In genomic region chr7:19258336-19258735, GRCm38 (mm10) we compare ENCODE assay signal across 18 mouse cellular contexts. TPM values are rescaled to one million over a fixed set of nuclear protein-coding genes. Genes with fewer than 3 reads are reported as not detected.
DNase-seq lines count a peak whose midpoint lies in the region; ATAC-seq and TF ChIP-seq lines count a peak whose summit lies in the region.
"Had no signal": no experiment of that assay in that cellular context is flagged by ENCODE, and none has a peak within 500 bp of the region (broad histone marks: within the 10 kb centered on the region; RNA-seq: fewer than 3 reads in every experiment).

No protein-coding gene starts in this region.

- 12% methylated on average over 3 of the region's 3 CpGs for WGBS in heart, adult 2 months

- peak; percentile 52 for DNase-seq in adrenal gland, postnatal 10 days
- DNase-seq in adrenal gland, postnatal 4 days (ENCODE audit: low spot score in 2 of 2) = no peak
- peak; percentile 25 to 52 for DNase-seq in heart, adult 2 months
- DNase-seq in heart, adult 11 months = no peak
- no peak for DNase-seq in testis, postnatal 14 days (ENCODE audit: low spot score)
- no peak for DNase-seq in natural killer cell, adult 2 months (ENCODE audit: low spot score in 2 of 2)
- DNase-seq: adrenal gland, postnatal 36 days; cerebellum, adult 11 months; kidney, adult 8-10 months; lung, postnatal 36 days; thymus, postnatal 36 days had no signal

- no peak overlapping the region; the same call in 1 of the 2 replicates for H3K27ac ChIP-seq in heart, adult 2 months
- peak overlapping the region; percentile 23; the same call in 1 of the 2 replicates for H3K27ac ChIP-seq in testis, adult 2 months (ENCODE audit: control insufficient read depth, insufficient read depth, low read depth, low read length)
- H3K27ac ChIP-seq: embryonic facial prominence, embryonic 10.5 days; midbrain, embryonic 12.5 days had no signal

- no peaks in the 10 kb centered on the region for H3K27me3 ChIP-seq in heart, adult 2 months (ENCODE audit: control insufficient read depth, insufficient read depth, low read length)
- H3K27me3 ChIP-seq in testis, adult 2 months (ENCODE audit: control insufficient read depth, insufficient read depth, low read length) = no peaks in the 10 kb centered on the region
- H3K27me3 ChIP-seq: midbrain, embryonic 12.5 days had no signal

- no peak overlapping the region for H3K4me3 ChIP-seq in heart, adult 2 months
- peak overlapping the region; percentile 88 for H3K4me3 ChIP-seq in testis, adult 2 months (ENCODE audit: control insufficient read depth, low read depth, low read length)
- H3K4me3 ChIP-seq: midbrain, embryonic 12.5 days had no signal

- TF ChIP-seq CTCF in heart, adult 2 months (IDR thresholded peaks at IDR 0.05) = no peak
- no peak for TF ChIP-seq CTCF in testis, adult 2 months (IDR thresholded peaks at IDR 0.05; ENCODE audit: control insufficient read depth, insufficient read depth, insufficient replicate concordance, low read depth, low read length)

- no peak overlapping the region for H3K9ac ChIP-seq in heart, adult 2 months (ENCODE audit: low read depth, low read length)
- H3K9ac ChIP-seq: midbrain, embryonic 12.5 days had no signal

- no peak for TF ChIP-seq EP300 in heart, adult 2 months (IDR thresholded peaks at IDR 0.05; ENCODE audit: insufficient read depth, low read depth, low read length)

- TF ChIP-seq POLR2A in heart, adult 2 months (IDR thresholded peaks at IDR 0.05; ENCODE audit: insufficient read depth, low read depth, low read length) = no peak
- no peak for TF ChIP-seq POLR2A in testis, adult 2 months (IDR thresholded peaks at IDR 0.05; ENCODE audit: control insufficient read depth, low read depth, low read length)

- intact Hi-C loops in heart, adult 2 months (cut with DNase I) = no loop called here

- no peaks in the 10 kb centered on the region for H3K79me2 ChIP-seq in heart, adult 2 months (replicated peaks; ENCODE audit: control insufficient read depth, insufficient read depth, low read length)

- ATAC-seq in megakaryocyte-erythroid progenitor cell, adult 5-6 weeks (replicated peaks; ENCODE audit: low FRiP score, low TSS enrichment, poor library complexity, severe bottlenecking) = no peak

- peaks cover 2% of the 10 kb centered on the region; the same call in 1 of the 2 replicates for H3K4me1 ChIP-seq in heart, adult 2 months (ENCODE audit: control insufficient read depth, insufficient read depth, low read length)
- H3K4me1 ChIP-seq in testis, adult 2 months (ENCODE audit: control insufficient read depth, insufficient read depth, low read length) = peaks cover 12% of the 10 kb centered on the region
- H3K4me1 ChIP-seq: midbrain, embryonic 12.5 days had no signal

- H3K36me3 ChIP-seq in heart, adult 2 months (ENCODE audit: control insufficient read depth, insufficient read depth, low read length) = peaks cover 8% of the 10 kb centered on the region; the same call in 1 of the 2 replicates
- H3K36me3 ChIP-seq in testis, adult 2 months (ENCODE audit: control insufficient read depth, insufficient read depth, low read length) = no peaks in the 10 kb centered on the region

RNA-seq across cellular contexts. Expression of gene Vasp, which starts 13.3 kb away (rescaled TPM):
- total RNA-seq in adrenal gland, postnatal 10 days (2021) = 10 to 100 TPM; 73.9 to 77.2 TPM
- 10 to 100 TPM; 83.7 to 89.3 TPM for total RNA-seq in adrenal gland, postnatal 4 days (2021)
- 10 to 100 TPM; 25.1 to 30.8 TPM for total RNA-seq in heart, adult 2 months (2021)
- polyA plus RNA-seq in heart, adult 2 months (2012; rRNA removed) = 43.3 and 51.5 TPM in 2 replicates
- 42.4 and 44.7 TPM in 2 replicates for polyA plus RNA-seq in testis, adult 2 months (2012; rRNA removed)
- total RNA-seq in megakaryocyte-erythroid progenitor cell, adult 5-6 weeks (2014; fragmentation: Nextera tagmentation) = 19.3 and 34.8 TPM in 2 replicates
- 27.9 and 53.7 TPM in 2 replicates for total RNA-seq in megakaryocyte-erythroid progenitor cell, adult 5-6 weeks (2017)

RNA-seq across cellular contexts. Expression of gene Ppm1n, which starts 21.5 kb away (rescaled TPM):
- under 1 TPM in 1 of 2 experiments, not detected in 1; 0.30 TPM for total RNA-seq in adrenal gland, postnatal 10 days (2021)
- under 1 TPM in 1 of 2 experiments, not detected in 1; 0.39 TPM for total RNA-seq in adrenal gland, postnatal 4 days (2021)
- total RNA-seq in heart, adult 2 months (2021) = under 1 TPM in 1 of 2 experiments, not detected in 1; 0.21 TPM
- polyA plus RNA-seq in heart, adult 2 months (2012; rRNA removed) = 0.09 and 0.33 TPM in 2 replicates
- 0.20 and 0.30 TPM in 2 replicates for polyA plus RNA-seq in testis, adult 2 months (2012; rRNA removed)
- total RNA-seq in megakaryocyte-erythroid progenitor cell, adult 5-6 weeks (2014; fragmentation: Nextera tagmentation) = not detected in 2 replicates
- total RNA-seq in megakaryocyte-erythroid progenitor cell, adult 5-6 weeks (2017) = not detected in 2 replicates
- total RNA-seq: adrenal gland, postnatal 36 days; heart, adult 8-10 months; left cerebral cortex, adult 18-20 months had no signal
- polyA plus RNA-seq: embryonic facial prominence, embryonic 10.5 days; hindbrain, embryonic 11.5 days had no signal

RNA-seq across cellular contexts. Expression of gene Rtn2, which starts 24.1 kb away (rescaled TPM):
- 10 to 100 TPM; 20.2 to 59.7 TPM for total RNA-seq in adrenal gland, postnatal 10 days (2021)
- total RNA-seq in adrenal gland, postnatal 4 days (2021) = 10 to 100 TPM; 19.3 to 28.8 TPM
- 100 to 1,000 TPM; 114 to 136 TPM for total RNA-seq in heart, adult 2 months (2021)
- 273 and 340 TPM in 2 replicates for polyA plus RNA-seq in heart, adult 2 months (2012; rRNA removed)
- 15.6 and 17.4 TPM in 2 replicates for polyA plus RNA-seq in testis, adult 2 months (2012; rRNA removed)
- not detected in 2 replicates for total RNA-seq in megakaryocyte-erythroid progenitor cell, adult 5-6 weeks (2014; fragmentation: Nextera tagmentation)
- total RNA-seq in megakaryocyte-erythroid progenitor cell, adult 5-6 weeks (2017) = not detected in 2 replicates

RNA-seq across cellular contexts. Expression of gene Opa3, which starts 30.2 kb away (rescaled TPM):
- 10 to 100 TPM; 26.5 to 26.6 TPM for total RNA-seq in adrenal gland, postnatal 10 days (2021)
- total RNA-seq in adrenal gland, postnatal 4 days (2021) = 10 to 100 TPM; 23.6 to 24.1 TPM
- total RNA-seq in heart, adult 2 months (2021) = 10 to 100 TPM; 59.9 to 66.0 TPM
- polyA plus RNA-seq in heart, adult 2 months (2012; rRNA removed) = 64.6 and 91.3 TPM in 2 replicates
- polyA plus RNA-seq in testis, adult 2 months (2012; rRNA removed) = 13.6 and 14.5 TPM in 2 replicates
- 22.3 and 22.6 TPM in 2 replicates for total RNA-seq in megakaryocyte-erythroid progenitor cell, adult 5-6 weeks (2014; fragmentation: Nextera tagmentation)
- total RNA-seq in megakaryocyte-erythroid progenitor cell, adult 5-6 weeks (2017) = 17.1 and 21.2 TPM in 2 replicates

RNA-seq across cellular contexts. Expression of gene Gpr4, which starts 46.0 kb away (rescaled TPM):
- 1 to 10 TPM; 7.4 to 9.2 TPM for total RNA-seq in adrenal gland, postnatal 10 days (2021)
- total RNA-seq in adrenal gland, postnatal 4 days (2021) = 1 to 10 TPM; 4.5 to 4.8 TPM
- total RNA-seq in heart, adult 2 months (2021) = 1 to 10 TPM; 6.8 to 7.2 TPM
- 17.1 and 22.0 TPM in 2 replicates for polyA plus RNA-seq in heart, adult 2 months (2012; rRNA removed)
- 9.5 and 16.2 TPM in 2 replicates for polyA plus RNA-seq in testis, adult 2 months (2012; rRNA removed)
- total RNA-seq in megakaryocyte-erythroid progenitor cell, adult 5-6 weeks (2014; fragmentation: Nextera tagmentation) = 0.64 TPM in 1 of 2 replicates, not detected in the other
- total RNA-seq in megakaryocyte-erythroid progenitor cell, adult 5-6 weeks (2017) = not detected in 2 replicates

Comparison
In these comparisons a context has a peak if more than half of its experiments do, and no peak if none do; other contexts are left out.
1. DNase-seq: peak in adrenal gland, postnatal 10 days (single experiment) and heart, adult 2 months (2 of 2); none in adrenal gland, postnatal 4 days (0 of 2), heart, adult 11 months (single experiment), testis, postnatal 14 days (single experiment) and natural killer cell, adult 2 months (0 of 2).
2. RNA of gene Rtn2, which starts 24.1 kb away (total RNA-seq): 114 to 136 TPM in heart, adult 2 months, 20.2 to 59.7 TPM in adrenal gland, postnatal 10 days and 19.3 to 28.8 TPM in adrenal gland, postnatal 4 days; not detected in megakaryocyte-erythroid progenitor cell, adult 5-6 weeks; every median in the first group is over 10 times any median in the second.